Mouse (Mus musculus) granulocyte monocyte progenitor cell, adult 5-6 weeks (primary cell): ENCODE results near the gene Inhbe. TPM values are rescaled to one million over a fixed set of nuclear protein-coding genes. Genes with fewer than 3 reads are reported as not detected.
"Not testable (repeated sequence)": the region's sequence is repeated elsewhere in the genome, so short reads cannot be mapped to it uniquely, and the experiment has no call there.

ENCODE experiments used
- ATAC-seq: replicated peaks from 2 replicates; pipeline ENCODE4 v1.8.0; 2016; ENCODE audit warnings: mild to moderate bottlenecking, moderate TSS enrichment, inconsistent platforms; ENCODE audit not compliant: poor library complexity, severe bottlenecking
- total RNA-seq, 2 experiments: library from RNA; stranded (forward) in 1 of 2; stranded (reverse) in 1 of 2; fragments of 200-712, 200-1000 nt in 1 of 2; fragments of >200 nt in 1 of 2; fragmentation: Nextera tagmentation in 1 of 2; gene quantifications; 2 replicates each; pipeline ENCODE4 v1.2.3; 2014 to 2017

Gene Inhbe
- total RNA-seq, 2 experiments from 2014 or later: not detected

GRCm38 (mm10) chr10:127325454-127326016 lies 28.7 kb downstream of the Inhbe start:
- ATAC-seq: peak; percentile 25

- ATAC-seq: peak; percentile 67
These were observed 29.7 kb downstream of the Inhbe start for GRCm38 (mm10) chr10:127324495-127324894.

- ATAC-seq: peak; percentile 77
These were observed 30.9 kb downstream of the Inhbe start for GRCm38 (mm10) chr10:127323131-127323855.

- ATAC-seq: no peak
These were observed 31.5 kb downstream of the Inhbe start for GRCm38 (mm10) chr10:127322669-127323068.

- ATAC-seq: no peak
These were observed 32.0 kb downstream of the Inhbe start for GRCm38 (mm10) chr10:127322178-127322577.

- no peak for ATAC-seq
These were observed 32.6 kb downstream of the Inhbe start, which contains the start of gene Arhgap9 for GRCm38 (mm10) chr10:127321621-127322020. Arhgap9 (plus strand) TSS chr10:127321964.

- ATAC-seq: no peak
These were observed 34.2 kb downstream of the Inhbe start for GRCm38 (mm10) chr10:127319969-127320368.

- ATAC-seq: peak; percentile 72
These were observed 36.2 kb downstream of the Inhbe start for GRCm38 (mm10) chr10:127318009-127318408.

- ATAC-seq: no peak
These were observed 36.9 kb downstream of the Inhbe start for GRCm38 (mm10) chr10:127317277-127317676.

GRCm38 (mm10) chr10:127314950-127315349 lies 39.3 kb downstream of the Inhbe start:
- not testable (repeated sequence) for ATAC-seq

GRCm38 (mm10) chr10:127313516-127313915 lies 40.7 kb downstream of the Inhbe start:
- ATAC-seq: not testable (repeated sequence)

- peak; percentile 28 for ATAC-seq
These were observed 41.4 kb downstream of the Inhbe start for GRCm38 (mm10) chr10:127312858-127313257.

- ATAC-seq: peak; percentile 60
These were observed 41.9 kb downstream of the Inhbe start for GRCm38 (mm10) chr10:127312356-127312676.

GRCm38 (mm10) chr10:127311476-127312355 lies 42.5 kb downstream of the Inhbe start, which contains the start of gene Mars:
Mars (minus strand) TSS chr10:127311786.
- peak; percentile 78 for ATAC-seq

- ATAC-seq: peak; percentile 67
These were observed 43.4 kb downstream of the Inhbe start for GRCm38 (mm10) chr10:127310523-127311475.

- ATAC-seq: not testable (repeated sequence)
These were observed 45.0 kb downstream of the Inhbe start for GRCm38 (mm10) chr10:127309167-127309566.

GRCm38 (mm10) chr10:127303136-127303535 lies 51.1 kb downstream of the Inhbe start:
- no peak for ATAC-seq

- ATAC-seq: no peak
These were observed 53.9 kb downstream of the Inhbe start for GRCm38 (mm10) chr10:127300361-127300760.
